Mouse (Mus musculus): ENCODE data around the gene Rnf212b. TPM values are rescaled to one million over a fixed set of nuclear protein-coding genes. Genes with fewer than 3 reads are reported as not detected.
"Not testable (repeated sequence)": the region's sequence is repeated elsewhere in the genome, so short reads cannot be mapped to it uniquely, and the experiment has no call there.

Rnf212b gene
- polyA plus RNA-seq (2015; fragmentation: Nextera tagmentation; extraction: Ambion mirVana): not detected in 2 replicates

- Histone ChIP-seq H3K4me1 (replicated peaks) (no peaks in the 10 kb centered on the region), H3K27ac (replicated peaks) (no peak within 1 kb of the TSS), H3K4me2 (no peak within 1 kb of the TSS), H3K36me3 (no peaks in the 10 kb centered on the region), H3K4me3 (no peak within 1 kb of the TSS), H3K9ac (no peak within 1 kb of the TSS), H3K27me3 (no peaks in the 10 kb centered on the region), H3K9me3 (no peaks in the 10 kb centered on the region)
- WGBS: 82% methylated on average over 29 of the region's 29 CpGs
- no peak for ATAC-seq (ENCODE audit: low FRiP score, low read depth)
These were observed at the start of gene Rnf212b for GRCm38 (mm10) chr14:54813991-54814390. Gene Rnf212b, plus strand, starts transcription at chr14:54814141.

- ATAC-seq (ENCODE audit: low FRiP score, low read depth); H3K27ac ChIP-seq (replicated peaks); H3K27me3 ChIP-seq; H3K36me3 ChIP-seq; H3K4me3 ChIP-seq; H3K4me1 ChIP-seq (replicated peaks); H3K9ac ChIP-seq; H3K9me3 ChIP-seq; H3K4me2 ChIP-seq: not testable (repeated sequence)
- WGBS: 94% methylated on average over 7 of the region's 7 CpGs
These were observed 47.0 kb upstream of the Rnf212b start for GRCm38 (mm10) chr14:54766937-54767336.

- Histone ChIP-seq H3K4me2 (no peak overlapping the region), H3K4me3 (no peak overlapping the region), H3K27me3 (no peaks in the 10 kb centered on the region), H3K9ac (no peak overlapping the region), H3K4me1 (replicated peaks) (no peaks in the 10 kb centered on the region), H3K36me3 (no peaks in the 10 kb centered on the region), H3K27ac (replicated peaks) (no peak overlapping the region), H3K9me3 (no peaks in the 10 kb centered on the region)
- WGBS: 89% methylated on average over 10 of the region's 10 CpGs
- ATAC-seq (ENCODE audit: low FRiP score, low read depth): no peak
These were observed 45.5 kb upstream of the Rnf212b start for GRCm38 (mm10) chr14:54768314-54769067.

- no peak overlapping the region for H3K9ac ChIP-seq
- no peak overlapping the region for H3K4me3 ChIP-seq
- H3K4me2 ChIP-seq: no peak overlapping the region
- H3K27ac ChIP-seq (replicated peaks): no peak overlapping the region
- no peaks in the 10 kb centered on the region for H3K36me3 ChIP-seq
- WGBS: 89% methylated on average over 5 of the region's 5 CpGs
- H3K27me3 ChIP-seq: no peaks in the 10 kb centered on the region
- no peaks in the 10 kb centered on the region for H3K4me1 ChIP-seq (replicated peaks)
- H3K9me3 ChIP-seq: no peaks in the 10 kb centered on the region
- no peak for ATAC-seq (ENCODE audit: low FRiP score, low read depth)
These were observed 44.9 kb upstream of the Rnf212b start for GRCm38 (mm10) chr14:54769068-54769425.

- no peaks in the 10 kb centered on the region for H3K27me3 ChIP-seq
- no peak overlapping the region for H3K4me2 ChIP-seq
- no peak overlapping the region for H3K27ac ChIP-seq (replicated peaks)
- WGBS: 98% methylated on average over 5 of the region's 5 CpGs
- no peak overlapping the region for H3K9ac ChIP-seq
- H3K4me1 ChIP-seq (replicated peaks): no peaks in the 10 kb centered on the region
- H3K36me3 ChIP-seq: no peaks in the 10 kb centered on the region
- no peaks in the 10 kb centered on the region for H3K9me3 ChIP-seq
- ATAC-seq (ENCODE audit: low FRiP score, low read depth): no peak
- H3K4me3 ChIP-seq: no peak overlapping the region
These were observed 43.6 kb upstream of the Rnf212b start for GRCm38 (mm10) chr14:54770373-54770772.

- peak; percentile 92 for ATAC-seq (ENCODE audit: low FRiP score, low read depth)
- H3K9me3 ChIP-seq: no peaks in the 10 kb centered on the region
- H3K9ac ChIP-seq: no peak overlapping the region
- peak overlapping the region; percentile 5; the same call in 1 of the 2 replicates for H3K4me2 ChIP-seq
- H3K4me1 ChIP-seq (replicated peaks): no peaks in the 10 kb centered on the region
- no peaks in the 10 kb centered on the region for H3K27me3 ChIP-seq
- H3K36me3 ChIP-seq: no peaks in the 10 kb centered on the region
- 64% methylated on average over 20 of the region's 20 CpGs for WGBS
- H3K4me3 ChIP-seq: no peak overlapping the region
- peak overlapping the region; percentile 60 for H3K27ac ChIP-seq (replicated peaks)
These were observed 41.5 kb upstream of the Rnf212b start for GRCm38 (mm10) chr14:54772333-54772856.

- no peaks in the 10 kb centered on the region for H3K36me3 ChIP-seq
- no peak overlapping the region for H3K4me3 ChIP-seq
- ATAC-seq (ENCODE audit: low FRiP score, low read depth): no peak
- 0 out of 2 replicates have a peak, but pooled peaks cover 5% of the 10 kb centered on the region for H3K27me3 ChIP-seq
- no peaks in the 10 kb centered on the region for H3K9me3 ChIP-seq
- WGBS: 90% methylated on average over 7 of the region's 7 CpGs
- H3K4me1 ChIP-seq (replicated peaks): peaks cover 7% of the 10 kb centered on the region
- H3K27ac ChIP-seq (replicated peaks): no peak overlapping the region
- H3K4me2 ChIP-seq: no peak overlapping the region
- no peak overlapping the region for H3K9ac ChIP-seq
These were observed 38.4 kb upstream of the Rnf212b start for GRCm38 (mm10) chr14:54775534-54776041.

GRCm38 (mm10) chr14:54776768-54777167, 37.2 kb upstream of the Rnf212b start:
- peaks cover 10% of the 10 kb centered on the region for H3K4me1 ChIP-seq (replicated peaks)
- no peak overlapping the region for H3K4me3 ChIP-seq
- no peaks in the 10 kb centered on the region for H3K36me3 ChIP-seq
- no peaks in the 10 kb centered on the region for H3K9me3 ChIP-seq
- ATAC-seq (ENCODE audit: low FRiP score, low read depth): no peak
- no peak overlapping the region for H3K4me2 ChIP-seq
- 93% methylated on average over 5 of the region's 5 CpGs for WGBS
- no peak overlapping the region for H3K9ac ChIP-seq
- 0 out of 2 replicates have a peak, but pooled peaks cover 5% of the 10 kb centered on the region for H3K27me3 ChIP-seq
- H3K27ac ChIP-seq (replicated peaks): no peak overlapping the region

GRCm38 (mm10) chr14:54777893-54778292, 36.0 kb upstream of the Rnf212b start:
- H3K4me1 ChIP-seq (replicated peaks): peaks cover 10% of the 10 kb centered on the region
- no peaks in the 10 kb centered on the region for H3K9me3 ChIP-seq
- H3K9ac ChIP-seq: no peak overlapping the region
- 0 out of 2 replicates have a peak, but pooled peaks cover 5% of the 10 kb centered on the region for H3K27me3 ChIP-seq
- ATAC-seq (ENCODE audit: low FRiP score, low read depth): no peak
- H3K4me2 ChIP-seq: no peak overlapping the region
- no peak overlapping the region for H3K4me3 ChIP-seq
- 83% methylated on average over 4 of the region's 4 CpGs for WGBS
- no peak overlapping the region for H3K27ac ChIP-seq (replicated peaks)
- H3K36me3 ChIP-seq: no peaks in the 10 kb centered on the region

- no peaks in the 10 kb centered on the region for H3K9me3 ChIP-seq
- peak overlapping the region; percentile 86 for H3K4me2 ChIP-seq
- no peak overlapping the region for H3K9ac ChIP-seq
- ATAC-seq (ENCODE audit: low FRiP score, low read depth): no peak
- H3K4me3 ChIP-seq: peak overlapping the region; percentile 56
- WGBS: 89% methylated on average over 9 of the region's 9 CpGs
- peaks cover 10% of the 10 kb centered on the region for H3K4me1 ChIP-seq (replicated peaks)
- no peaks in the 10 kb centered on the region for H3K36me3 ChIP-seq
- H3K27ac ChIP-seq (replicated peaks): no peak overlapping the region
- 0 out of 2 replicates have a peak, but pooled peaks cover 5% of the 10 kb centered on the region for H3K27me3 ChIP-seq
These were observed 33.9 kb upstream of the Rnf212b start for GRCm38 (mm10) chr14:54780084-54780483.

- Histone ChIP-seq H3K4me2 (peak overlapping the region; percentile 86), H3K9me3 (no peaks in the 10 kb centered on the region), H3K27ac (replicated peaks) (peak overlapping the region; percentile 80), H3K4me1 (replicated peaks) (peaks cover 10% of the 10 kb centered on the region), H3K36me3 (no peaks in the 10 kb centered on the region), H3K9ac (peak overlapping the region; percentile 56), H3K4me3 (peak overlapping the region; percentile 56), H3K27me3 (0 out of 2 replicates have a peak, but pooled peaks cover 5% of the 10 kb centered on the region)
- peak; percentile 89 for ATAC-seq (ENCODE audit: low FRiP score, low read depth)
- WGBS: 2% methylated on average over 35 of the region's 35 CpGs
These were observed 32.9 kb upstream of the Rnf212b start for GRCm38 (mm10) chr14:54780836-54781609.

Data from hindbrain, embryonic 15.5 days (tissue).